Mouse (Mus musculus): ENCODE results near the gene Efcab10. TPM values are rescaled to one million over a fixed set of nuclear protein-coding genes. Genes with fewer than 3 reads are reported as not detected.
A peak's percentile ranks its signal among the peaks of the same experiment; 100 is the strongest.

The Efcab10 gene
- total RNA-seq, 1 experiment from 2014 or later = not detected

GRCm38 (mm10) chr12:33411580-33412151 lies 17.0 kb downstream of the Efcab10 start:
- no peak for ATAC-seq (ENCODE audit: extremely low read depth, insufficient number of reproducible peaks, low FRiP score, poor library complexity, severe bottlenecking)

- ATAC-seq (ENCODE audit: extremely low read depth, insufficient number of reproducible peaks, low FRiP score, poor library complexity, severe bottlenecking) = no peak
Observed at GRCm38 (mm10) chr12:33424329-33424728, 29.7 kb downstream of the Efcab10 start.

DNA sequence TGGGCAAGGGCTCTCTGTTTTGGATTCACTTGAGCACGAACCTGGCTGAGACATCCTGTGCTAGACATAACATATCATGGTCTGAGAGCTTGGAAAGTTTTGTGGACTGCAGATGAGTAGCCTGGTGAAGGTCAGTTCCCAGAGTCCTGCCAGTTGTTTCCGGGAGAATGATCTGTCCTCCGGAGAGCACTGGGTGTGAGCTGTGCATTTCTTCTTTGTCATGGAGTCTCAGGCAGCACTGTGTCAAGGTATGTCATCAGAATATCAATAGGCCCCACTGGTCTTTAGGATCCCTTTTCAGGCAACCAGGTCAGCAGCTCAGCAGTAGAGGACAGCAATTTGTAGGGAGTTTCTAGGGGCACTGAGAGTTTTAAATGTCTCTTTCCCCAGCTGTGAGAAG lies 32.6 kb downstream of the Efcab10 start:
- ATAC-seq (ENCODE audit: extremely low read depth, insufficient number of reproducible peaks, low FRiP score, poor library complexity, severe bottlenecking) = no peak

DNA sequence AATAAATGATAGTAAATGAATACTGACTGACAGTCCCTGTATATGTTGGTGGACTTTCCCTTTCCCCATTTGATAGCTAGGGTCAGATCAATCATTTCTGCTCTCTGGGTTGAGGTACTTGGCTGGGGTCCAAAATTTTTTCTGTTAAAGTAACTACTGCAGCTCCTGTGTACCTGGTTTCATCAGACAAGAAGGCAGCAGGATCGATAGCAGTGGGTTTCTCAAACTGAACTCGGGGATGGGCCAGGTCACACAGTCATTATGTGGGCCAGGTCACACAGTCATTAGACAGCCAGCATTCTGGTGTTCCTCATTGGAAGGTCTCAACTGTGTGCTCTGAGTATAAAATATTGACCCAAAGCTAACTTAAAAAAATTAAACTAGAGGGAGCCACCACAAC lies 33.1 kb downstream of the Efcab10 start:
- ATAC-seq (ENCODE audit: extremely low read depth, insufficient number of reproducible peaks, low FRiP score, poor library complexity, severe bottlenecking) = no peak

DNA sequence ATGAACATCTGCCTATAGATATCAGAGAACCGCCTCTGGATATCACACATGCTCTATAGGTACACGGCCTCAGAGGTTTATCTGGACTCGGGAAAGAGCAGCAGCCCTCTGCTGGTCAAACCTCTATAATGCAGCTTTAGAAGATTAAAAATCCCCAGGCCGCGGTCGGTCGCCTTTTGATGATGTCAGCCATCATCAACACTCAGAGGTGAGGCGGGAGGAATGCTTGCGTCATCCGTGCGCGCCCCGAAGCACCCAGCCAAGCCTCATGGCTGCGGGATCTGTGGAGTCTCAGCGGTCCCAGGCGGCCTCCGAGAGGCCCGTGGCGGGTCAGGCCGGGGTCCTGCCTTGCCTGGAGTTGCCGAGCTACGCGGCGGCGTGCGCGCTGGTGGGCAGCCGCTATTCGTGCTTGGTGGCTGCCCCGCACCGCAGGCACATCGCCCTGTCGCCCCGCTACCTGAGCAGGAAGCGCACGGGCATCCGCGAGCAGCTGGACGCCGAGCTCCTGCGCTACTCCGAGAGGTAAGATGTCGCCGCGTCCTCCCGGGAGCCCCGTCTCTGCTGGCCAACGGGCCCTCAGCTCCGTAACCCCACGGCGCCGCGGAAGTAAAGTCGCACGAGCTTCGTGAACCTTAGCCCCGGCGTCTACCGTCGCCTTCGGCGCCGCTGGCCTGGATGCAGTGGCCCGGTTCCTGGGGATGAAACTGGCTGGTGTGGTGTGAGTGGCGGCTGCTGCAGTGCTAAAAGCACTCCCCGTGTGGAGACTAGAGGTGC lies 34.9 kb downstream of the Efcab10 start, which contains the start of gene Twistnb:
Gene Twistnb (plus strand): TSS at position 249 of the 774 bp plus-strand sequence.
- peak; percentile 92 for ATAC-seq (ENCODE audit: extremely low read depth, insufficient number of reproducible peaks, low FRiP score, poor library complexity, severe bottlenecking)

GRCm38 (mm10) chr12:33433812-33434211 lies 39.2 kb downstream of the Efcab10 start:
- ATAC-seq (ENCODE audit: extremely low read depth, insufficient number of reproducible peaks, low FRiP score, poor library complexity, severe bottlenecking) = peak; percentile 81

GRCm38 (mm10) chr12:33434758-33435157 lies 40.1 kb downstream of the Efcab10 start:
- peak; percentile 58; the same call in 1 of the 2 replicates for ATAC-seq (ENCODE audit: extremely low read depth, insufficient number of reproducible peaks, low FRiP score, poor library complexity, severe bottlenecking)

Other genes with a start within 250 kb of the Efcab10 start
- 111 and 135 TPM in 2 replicates for gene Atxn7l1, start 247.2 kb upstream of the Efcab10 start, total RNA-seq (2017)
- 54.4 and 56.7 TPM in 2 replicates for gene Twistnb, start 34.8 kb downstream of the Efcab10 start, total RNA-seq (2017)